Mouse (Mus musculus): ENCODE measurements around the gene Ubac2.

DNA sequence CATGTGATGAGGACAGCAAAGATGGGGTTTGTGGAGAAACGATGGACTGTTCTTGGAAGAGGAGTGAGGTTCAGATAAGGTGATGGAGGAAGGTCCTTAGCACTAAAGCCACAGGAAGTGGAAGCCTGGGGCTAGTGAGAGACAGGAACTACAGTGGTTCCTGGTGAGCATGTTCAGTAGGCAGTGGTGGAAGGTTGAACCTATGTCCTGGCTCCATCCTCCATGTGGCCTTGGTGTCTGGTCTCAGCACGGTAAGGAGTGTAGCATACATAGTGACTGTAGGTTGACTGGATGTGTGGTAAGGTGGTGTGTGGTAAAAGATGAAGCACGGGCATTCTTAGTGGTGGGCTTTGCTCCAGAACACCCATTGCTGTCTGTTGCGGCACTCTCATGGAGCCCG, 71.5 kb downstream of the Ubac2 start:
- no peak for TF ChIP-seq CTCF (IDR thresholded peaks at IDR 0.05; ENCODE audit: low read depth, low read length)
- TF ChIP-seq POLR2A (IDR thresholded peaks at IDR 0.05; ENCODE audit: borderline replicate concordance, low read depth, low read length) = no peak
